Mouse (Mus musculus) embryonic facial prominence, embryonic 12.5 days (tissue): Measurements from ENCODE around the gene Ube2j1. TPM values are rescaled to one million over a fixed set of nuclear protein-coding genes. Genes with fewer than 3 reads are reported as not detected.

Experiments used
- ATAC-seq: fragments of 200-750 bp; cut with Nextera tagmentation; 2 replicates; pipeline ENCODE4 v1.8.0; 2017; ENCODE audit not compliant: insufficient number of reproducible peaks, insufficient read depth, low FRiP score, low TSS enrichment
- H3K27ac ChIP-seq: fragments of 300-500 bp; sonication (generic); 2 replicates; pipeline ENCODE4 v1.5.1; 2016; ENCODE audit warnings: mild to moderate bottlenecking
- H3K27me3 ChIP-seq: fragments of 300-500 bp; sonication (generic); 2 replicates; pipeline ENCODE4 v1.6.1; 2016; ENCODE audit warnings: mild to moderate bottlenecking, moderate library complexity
- H3K36me3 ChIP-seq: fragments of 300-500 bp; sonication (generic); 2 replicates; pipeline ENCODE4 v1.6.1; 2016; ENCODE audit warnings: mild to moderate bottlenecking
- H3K4me1 ChIP-seq: fragments of 300-500 bp; sonication (generic); 2 replicates; pipeline ENCODE4 v1.6.1; 2016
- H3K4me2 ChIP-seq: fragments of 300-500 bp; sonication (generic); replicated peaks from 2 replicates; pipeline ENCODE4 v1.6.1; 2016; ENCODE audit warnings: mild to moderate bottlenecking, moderate library complexity
- H3K4me3 ChIP-seq: fragments of 300-500 bp; sonication (generic); 2 replicates; pipeline ENCODE4 v1.5.1; 2016; ENCODE audit warnings: mild to moderate bottlenecking
- H3K9ac ChIP-seq: fragments of 300-500 bp; sonication (generic); 2 replicates; pipeline ENCODE4 v1.6.1; 2016; ENCODE audit warnings: mild to moderate bottlenecking, moderate library complexity
- H3K9me3 ChIP-seq: fragments of 300-500 bp; sonication (generic); 2 replicates; pipeline ENCODE4 v1.6.1; 2016; ENCODE audit warnings: mild to moderate bottlenecking, moderate library complexity
- WGBS: fragments of 180-500 bp; shearing (Covaris S2); methylation state at CpG from one replicate; pipeline ENCODE4 v1.1.7; 2016; 5-methylcytosine and 5-hydroxymethylcytosine counted together
- polyA plus RNA-seq: library from polyadenylated mRNA; unstranded; fragments of >200 nt; fragmentation: Nextera tagmentation; extraction: Ambion mirVana; gene quantifications from 2 replicates; pipeline ENCODE4 v1.2.1, GENCODE M21; 2016

Gene Ube2j1
- polyA plus RNA-seq, 1 experiment from 2014 or later: 39.7 TPM

- WGBS: 49% methylated on average over 11 of the region's 11 CpGs
- H3K27me3 ChIP-seq: no peaks in the 10 kb centered on the region
- ATAC-seq: 0 out of 2 replicates have a peak, but pooled peaks have one; percentile 28
Observed at GRCm38 (mm10) chr4:33057890-33058687, 26.9 kb downstream of the Ube2j1 start.

DNA sequence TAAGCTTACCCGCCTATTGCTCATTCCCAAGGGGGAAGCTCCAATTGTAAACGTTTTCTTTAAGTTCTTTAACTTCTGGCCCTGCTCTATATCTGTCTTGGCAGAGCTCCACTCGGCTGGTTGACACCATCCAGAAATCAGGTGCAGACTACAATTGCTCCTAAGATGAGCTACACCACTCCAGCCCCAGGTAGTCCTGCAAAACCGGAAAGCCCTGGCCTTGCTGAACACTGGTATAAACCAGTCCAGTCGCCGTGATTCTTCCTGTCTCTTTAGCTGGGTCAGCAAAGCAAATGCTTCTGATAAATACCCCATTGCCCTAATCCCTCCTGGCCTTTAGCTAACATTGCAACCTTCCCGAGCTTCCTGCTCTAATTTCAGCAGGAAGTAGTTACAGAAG is 29.9 kb downstream of the Ube2j1 start:
- H3K27ac ChIP-seq: no peak overlapping the region
- no peak for ATAC-seq
- 23% methylated on average over 7 of the region's 7 CpGs for WGBS

More at GRCm38 (mm10) chr4:33057890-33058687, 26.9 kb downstream of the Ube2j1 start:
- H3K36me3 ChIP-seq: no peaks in the 10 kb centered on the region
- no peaks in the 10 kb centered on the region for H3K9me3 ChIP-seq
- no peak overlapping the region for H3K4me2 ChIP-seq
- H3K4me1 ChIP-seq: peaks cover 5% of the 10 kb centered on the region; the same call in 1 of the 2 replicates
- no peak overlapping the region for H3K9ac ChIP-seq
- no peak overlapping the region for H3K4me3 ChIP-seq
- H3K27ac ChIP-seq: peak overlapping the region; percentile 3; the same call in 1 of the 2 replicates

GRCm38 (mm10) chr4:33062981-33063380 is 31.8 kb downstream of the Ube2j1 start, which contains the start of gene Gabrr2:
Gene Gabrr2, plus strand, starts transcription at chr4:33062999.
- Histone ChIP-seq H3K9me3 (no peaks in the 10 kb centered on the region), H3K4me3 (no peak within 1 kb of the TSS), H3K36me3 (no peaks in the 10 kb centered on the region), H3K4me1 (peaks cover 9% of the 10 kb centered on the region; the same call in 1 of the 2 replicates), H3K27ac (no peak within 1 kb of the TSS), H3K4me2 (no peak within 1 kb of the TSS), H3K9ac (no peak within 1 kb of the TSS), H3K27me3 (no peaks in the 10 kb centered on the region)
- ATAC-seq: no peak
- WGBS: 83% methylated on average over 4 of the region's 4 CpGs

More for the DNA sequence above, 29.9 kb downstream of the Ube2j1 start:
- no peak overlapping the region for H3K4me2 ChIP-seq
- H3K9ac ChIP-seq: no peak overlapping the region
- no peaks in the 10 kb centered on the region for H3K27me3 ChIP-seq
- no peaks in the 10 kb centered on the region for H3K9me3 ChIP-seq
- H3K4me3 ChIP-seq: no peak overlapping the region
- H3K36me3 ChIP-seq: no peaks in the 10 kb centered on the region
- H3K4me1 ChIP-seq: peaks cover 5% of the 10 kb centered on the region; the same call in 1 of the 2 replicates

GRCm38 (mm10) chr4:33064986-33065385 is 33.8 kb downstream of the Ube2j1 start:
- no peaks in the 10 kb centered on the region for H3K27me3 ChIP-seq
- 78% methylated on average over 6 of the region's 6 CpGs for WGBS
- H3K9me3 ChIP-seq: no peaks in the 10 kb centered on the region
- peaks cover 9% of the 10 kb centered on the region; the same call in 1 of the 2 replicates for H3K4me1 ChIP-seq
- no peak for ATAC-seq
- H3K9ac ChIP-seq: no peak overlapping the region
- H3K27ac ChIP-seq: no peak overlapping the region
- H3K4me2 ChIP-seq: no peak overlapping the region
- no peak overlapping the region for H3K4me3 ChIP-seq
- no peaks in the 10 kb centered on the region for H3K36me3 ChIP-seq

GRCm38 (mm10) chr4:33066223-33066960 is 35.2 kb downstream of the Ube2j1 start:
- Histone ChIP-seq H3K4me2 (no peak overlapping the region), H3K27me3 (no peaks in the 10 kb centered on the region), H3K9ac (no peak overlapping the region), H3K4me1 (0 out of 2 replicates have a peak, but pooled peaks cover 4% of the 10 kb centered on the region), H3K36me3 (no peaks in the 10 kb centered on the region), H3K9me3 (no peaks in the 10 kb centered on the region), H3K27ac (no peak overlapping the region), H3K4me3 (no peak overlapping the region)
- 61% methylated on average over 14 of the region's 14 CpGs for WGBS
- no peak for ATAC-seq

GRCm38 (mm10) chr4:33067331-33067730 is 36.1 kb downstream of the Ube2j1 start:
- 0 out of 2 replicates have a peak, but pooled peaks cover 4% of the 10 kb centered on the region for H3K4me1 ChIP-seq
- H3K9ac ChIP-seq: no peak overlapping the region
- WGBS: 97% methylated on average over 3 of the region's 3 CpGs
- H3K36me3 ChIP-seq: no peaks in the 10 kb centered on the region
- H3K27ac ChIP-seq: no peak overlapping the region
- H3K4me3 ChIP-seq: no peak overlapping the region
- ATAC-seq: no peak
- no peaks in the 10 kb centered on the region for H3K9me3 ChIP-seq
- no peaks in the 10 kb centered on the region for H3K27me3 ChIP-seq
- H3K4me2 ChIP-seq: no peak overlapping the region

- no peaks in the 10 kb centered on the region for H3K36me3 ChIP-seq
- H3K4me2 ChIP-seq: no peak overlapping the region
- no peak overlapping the region for H3K27ac ChIP-seq
- H3K4me1 ChIP-seq: 0 out of 2 replicates have a peak, but pooled peaks cover 4% of the 10 kb centered on the region
- WGBS: 88% methylated on average over 6 of the region's 6 CpGs
- H3K9ac ChIP-seq: no peak overlapping the region
- no peaks in the 10 kb centered on the region for H3K27me3 ChIP-seq
- no peak overlapping the region for H3K4me3 ChIP-seq
- H3K9me3 ChIP-seq: no peaks in the 10 kb centered on the region
- ATAC-seq: no peak
Observed at GRCm38 (mm10) chr4:33067826-33068225, 36.6 kb downstream of the Ube2j1 start.

- Histone ChIP-seq H3K4me2 (no peak overlapping the region), H3K9ac (no peak overlapping the region), H3K36me3 (no peaks in the 10 kb centered on the region), H3K4me1 (0 out of 2 replicates have a peak, but pooled peaks cover 4% of the 10 kb centered on the region), H3K9me3 (no peaks in the 10 kb centered on the region), H3K27ac (no peak overlapping the region), H3K4me3 (no peak overlapping the region), H3K27me3 (no peaks in the 10 kb centered on the region)
- ATAC-seq: no peak
- WGBS: 77% methylated on average over 6 of the region's 6 CpGs
Observed at GRCm38 (mm10) chr4:33068894-33069293, 37.7 kb downstream of the Ube2j1 start.

DNA sequence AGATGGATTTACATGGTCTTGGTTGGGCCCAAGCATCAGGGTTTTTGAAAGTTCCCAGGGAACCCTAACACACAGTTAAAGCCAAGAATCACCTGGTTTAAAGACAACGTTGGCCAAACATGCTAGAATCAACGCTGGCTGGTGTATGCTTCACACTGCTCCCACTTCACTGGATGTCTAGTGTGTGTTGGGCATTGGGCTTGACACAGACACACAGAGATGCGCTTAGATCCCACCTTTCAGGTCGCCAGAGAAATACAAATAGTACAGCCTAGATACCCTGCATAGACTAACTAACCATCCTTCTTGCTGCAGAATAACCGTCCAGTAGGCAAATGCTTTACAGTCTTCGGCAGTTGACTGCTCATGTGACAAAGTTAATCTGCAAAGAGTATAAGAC is 39.1 kb downstream of the Ube2j1 start:
- Histone ChIP-seq H3K9me3 (no peaks in the 10 kb centered on the region), H3K4me2 (no peak overlapping the region), H3K27ac (no peak overlapping the region), H3K9ac (no peak overlapping the region), H3K4me3 (no peak overlapping the region), H3K4me1 (0 out of 2 replicates have a peak, but pooled peaks cover 4% of the 10 kb centered on the region), H3K36me3 (no peaks in the 10 kb centered on the region), H3K27me3 (no peaks in the 10 kb centered on the region)
- no peak for ATAC-seq
- 91% methylated on average over 6 of the region's 6 CpGs for WGBS

DNA sequence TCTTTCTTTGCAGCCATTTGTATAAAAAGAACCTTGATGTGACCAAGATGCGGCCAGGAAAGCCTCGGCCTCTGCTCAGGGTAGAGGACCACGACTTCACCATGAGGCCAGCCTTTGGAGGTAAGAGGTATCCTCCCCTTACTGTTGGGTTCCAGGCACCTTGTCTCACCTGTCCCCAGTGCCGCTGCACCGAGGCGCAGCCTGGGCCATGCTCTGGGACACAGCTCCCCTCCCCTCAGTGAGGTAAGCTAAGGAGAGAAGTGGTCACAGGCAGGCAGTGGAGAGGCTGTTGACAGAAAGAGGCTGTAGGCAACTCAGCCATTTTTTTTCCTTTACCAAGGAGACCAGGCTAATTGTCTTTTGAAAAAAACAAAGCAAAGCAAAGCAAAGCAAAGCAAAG is 40.1 kb downstream of the Ube2j1 start:
- H3K9ac ChIP-seq: no peak overlapping the region
- H3K9me3 ChIP-seq: no peaks in the 10 kb centered on the region
- no peaks in the 10 kb centered on the region for H3K36me3 ChIP-seq
- H3K27ac ChIP-seq: no peak overlapping the region
- 0 out of 2 replicates have a peak, but pooled peaks cover 4% of the 10 kb centered on the region for H3K4me1 ChIP-seq
- H3K27me3 ChIP-seq: no peaks in the 10 kb centered on the region
- H3K4me3 ChIP-seq: no peak overlapping the region
- H3K4me2 ChIP-seq: no peak overlapping the region
- no peak for ATAC-seq
- 89% methylated on average over 6 of the region's 6 CpGs for WGBS

DNA sequence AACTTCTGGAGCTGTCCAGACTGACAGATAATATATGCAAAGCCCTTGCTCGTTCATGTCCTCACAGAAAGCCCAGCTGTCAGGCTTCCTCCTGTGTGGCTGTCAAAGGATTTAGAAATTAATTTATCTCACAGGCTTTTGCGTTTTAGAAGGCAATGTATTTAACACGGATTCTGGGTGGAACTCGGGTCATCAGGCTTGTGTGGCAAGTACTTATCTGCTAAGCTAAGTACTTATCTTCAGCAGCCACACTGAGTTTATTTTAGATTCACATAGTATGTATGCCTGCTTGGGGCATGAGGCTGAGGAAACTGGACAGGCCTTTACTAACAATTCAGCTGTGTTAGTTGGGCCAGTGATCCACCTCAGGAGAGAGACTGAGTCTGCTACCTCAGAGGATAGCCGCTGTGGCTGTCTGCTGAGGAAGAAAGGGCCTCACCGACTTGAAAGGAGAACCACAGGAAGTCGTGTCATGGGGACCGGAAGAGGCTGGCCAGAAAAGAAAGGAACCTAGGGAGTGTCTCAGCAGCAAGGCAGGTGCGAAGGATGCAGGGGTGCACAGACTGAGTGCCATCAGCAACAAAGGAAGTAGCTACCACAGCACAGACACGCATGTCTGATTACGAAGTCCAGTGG is 41.4 kb downstream of the Ube2j1 start:
- Histone ChIP-seq H3K27ac (no peak overlapping the region), H3K9me3 (no peaks in the 10 kb centered on the region), H3K4me2 (no peak overlapping the region), H3K36me3 (no peaks in the 10 kb centered on the region), H3K27me3 (no peaks in the 10 kb centered on the region), H3K9ac (no peak overlapping the region), H3K4me3 (no peak overlapping the region), H3K4me1 (no peaks in the 10 kb centered on the region)
- no peak for ATAC-seq
- WGBS: 57% methylated on average over 11 of the region's 11 CpGs
